Mouse (Mus musculus) MEL (cell line): ENCODE data around the gene Tmem108. TPM values are rescaled to one million over a fixed set of nuclear protein-coding genes. Genes with fewer than 3 reads are reported as not detected.

Source experiments
- DNase-seq: peaks from one replicate; pipeline ENCODE4 v3.0.0; 2011; ENCODE audit warnings: low read depth, low spot score
- H3K27ac ChIP-seq: 2 replicates; pipeline ENCODE4 v1.5.1; 2012; ENCODE audit warnings: low read depth, mild to moderate bottlenecking, control low read depth, low read length, moderate library complexity; ENCODE audit not compliant: control insufficient read depth
- H3K27me3 ChIP-seq, 2 experiments: fragments of 150-350 bp in 1 of 2; sonication (generic) in 1 of 2; 2 replicates each; pipeline ENCODE4 v1.6.1; 2012; ENCODE audit warnings: low read length in 2 of 2, mild to moderate bottlenecking in 2 of 2, improper control_type of control experiment in 1 of 2, moderate library complexity in 1 of 2; ENCODE audit not compliant: insufficient read depth in 2 of 2, control insufficient read depth in 1 of 2
- H3K36me3 ChIP-seq, 2 experiments: 2 replicates each; pipeline ENCODE4 v1.6.1; 2012 to 2014; ENCODE audit warnings: low read length in 2 of 2, improper control_type of control experiment in 1 of 2, inconsistent platforms in 1 of 2, mild to moderate bottlenecking in 1 of 2; ENCODE audit not compliant: insufficient read depth in 2 of 2, control insufficient read depth in 1 of 2
- H3K4me1 ChIP-seq, 2 experiments: fragments of 150-350 bp in 1 of 2; sonication (generic) in 1 of 2; 2 replicates each; pipeline ENCODE4 v1.6.1; 2012; ENCODE audit warnings: low read length in 2 of 2, improper control_type of control experiment in 1 of 2, mild to moderate bottlenecking in 1 of 2; ENCODE audit not compliant: insufficient read depth in 2 of 2, control insufficient read depth in 1 of 2
- H3K4me3 ChIP-seq, 2 experiments: fragments of 150-350 bp in 1 of 2; sonication (generic) in 1 of 2; 2 replicates each; pipeline ENCODE4 v1.5.1; 2012; ENCODE audit warnings: low read depth in 2 of 2, low read length in 2 of 2, mild to moderate bottlenecking in 2 of 2, moderate library complexity in 2 of 2, control low read depth in 1 of 2, improper control_type of control experiment in 1 of 2; ENCODE audit not compliant: control insufficient read depth in 1 of 2, insufficient read depth in 1 of 2
- H3K79me2 ChIP-seq: 2 replicates; pipeline ENCODE4 v1.6.1; 2012; ENCODE audit warnings: mild to moderate bottlenecking, low read length, moderate library complexity; ENCODE audit not compliant: control insufficient read depth, poor library complexity, insufficient read depth
- H3K9ac ChIP-seq: 2 replicates; pipeline ENCODE4 v1.6.1; 2012; ENCODE audit warnings: low read depth, mild to moderate bottlenecking, control low read depth, low read length, moderate library complexity; ENCODE audit not compliant: control insufficient read depth, poor library complexity, severe bottlenecking
- H3K9me3 ChIP-seq: fragments of 150-350 bp; sonication (generic); replicated peaks from 2 replicates; pipeline ENCODE4 v1.6.1; 2012; ENCODE audit warnings: mild to moderate bottlenecking, low read length, improper control_type of control experiment, moderate library complexity; ENCODE audit not compliant: insufficient read depth
- BHLHE40 ChIP-seq: IDR thresholded peaks from 2 replicates; pipeline ENCODE4 v1.6.1; 2012; ENCODE audit warnings: low read depth, mild to moderate bottlenecking, inconsistent platforms, low read length, improper control_type of control experiment, borderline replicate concordance
- CHD1 ChIP-seq: IDR thresholded peaks from 2 replicates; pipeline ENCODE4 v1.6.1; 2012; ENCODE audit warnings: low read depth, mild to moderate bottlenecking, inconsistent platforms, low read length, improper control_type of control experiment
- CTCF ChIP-seq, 3 experiments: IDR thresholded peaks in 2 of 3; conservative IDR thresholded peaks in 1 of 3; 2 replicates each; pipeline ENCODE4 v1.5.1; 2011 to 2012; ENCODE audit warnings: low read length in 3 of 3, low read depth in 2 of 3, mild to moderate bottlenecking in 2 of 3, improper control_type of control experiment in 1 of 3, inconsistent platforms in 1 of 3, mixed read lengths in 1 of 3, moderate library complexity in 1 of 3; ENCODE audit not compliant: control insufficient read depth in 1 of 3, insufficient read depth in 1 of 3, poor library complexity in 1 of 3, severe bottlenecking in 1 of 3
- E2F4 ChIP-seq: IDR thresholded peaks from 2 replicates; pipeline ENCODE4 v1.6.1; 2011; ENCODE audit warnings: low read depth, low read length, improper control_type of control experiment, borderline replicate concordance
- ELF1 ChIP-seq: IDR thresholded peaks from 2 replicates; pipeline ENCODE4 v1.6.1; 2014; ENCODE audit warnings: low read depth, mild to moderate bottlenecking, inconsistent platforms, low read length, improper control_type of control experiment, moderate library complexity
- EP300 ChIP-seq, 2 experiments: IDR thresholded peaks; 2 replicates each; pipeline ENCODE4 v1.6.1; 2011; ENCODE audit warnings: improper control_type of control experiment in 2 of 2, low read length in 2 of 2, low read depth in 1 of 2, mild to moderate bottlenecking in 1 of 2
- ETS1 ChIP-seq: IDR thresholded peaks from 2 replicates; pipeline ENCODE4 v1.6.1; 2012; ENCODE audit warnings: low read depth, mild to moderate bottlenecking, inconsistent platforms, low read length, improper control_type of control experiment, moderate library complexity
- GABPA ChIP-seq: IDR thresholded peaks from 2 replicates; pipeline ENCODE4 v1.6.1; 2012; ENCODE audit warnings: low read depth, mild to moderate bottlenecking, inconsistent platforms, low read length, improper control_type of control experiment, moderate library complexity
- GATA1 ChIP-seq: IDR thresholded peaks from 2 replicates; pipeline ENCODE4 v1.6.1; 2011; ENCODE audit warnings: low read depth, low read length, improper control_type of control experiment
- HCFC1 ChIP-seq: IDR thresholded peaks from 2 replicates; pipeline ENCODE4 v1.6.1; 2012; ENCODE audit warnings: low read depth, mild to moderate bottlenecking, inconsistent platforms, low read length, improper control_type of control experiment, moderate library complexity
- JUND ChIP-seq: IDR thresholded peaks from 2 replicates; pipeline ENCODE4 v1.6.1; 2011; ENCODE audit warnings: low read depth, mild to moderate bottlenecking, improper control_type of control experiment, low read length
- KAT2A ChIP-seq: conservative IDR thresholded peaks from 2 replicates; pipeline ENCODE4 v1.6.1; 2012; ENCODE audit warnings: low read depth, low read length, improper control_type of control experiment, inconsistent platforms
- MAFK ChIP-seq: IDR thresholded peaks from 2 replicates; pipeline ENCODE4 v1.6.1; 2011; ENCODE audit warnings: low read depth, mild to moderate bottlenecking, low read length, improper control_type of control experiment, borderline replicate concordance
- MAX ChIP-seq: IDR thresholded peaks from 2 replicates; pipeline ENCODE4 v1.6.1; 2011; ENCODE audit warnings: low read length, improper control_type of control experiment
- MAZ ChIP-seq: IDR thresholded peaks from 2 replicates; pipeline ENCODE4 v1.6.1; 2012; ENCODE audit warnings: low read depth, mild to moderate bottlenecking, inconsistent platforms, low read length, improper control_type of control experiment
- MEF2A ChIP-seq: IDR thresholded peaks from 2 replicates; pipeline ENCODE4 v1.6.1; 2014; ENCODE audit warnings: low read depth, mild to moderate bottlenecking, inconsistent platforms, low read length, improper control_type of control experiment; ENCODE audit not compliant: poor library complexity, insufficient replicate concordance, severe bottlenecking; ENCODE audit errors: extremely low read depth
- MXI1 ChIP-seq: IDR thresholded peaks from 2 replicates; pipeline ENCODE4 v1.6.1; 2011; ENCODE audit warnings: mild to moderate bottlenecking, low read depth, low read length, improper control_type of control experiment
- MYB ChIP-seq: IDR thresholded peaks from 2 replicates; pipeline ENCODE4 v1.6.1; 2011; ENCODE audit warnings: mild to moderate bottlenecking, low read depth, low read length, improper control_type of control experiment
- MYC ChIP-seq: IDR thresholded peaks from 2 replicates; pipeline ENCODE4 v1.6.1; 2011; ENCODE audit warnings: low read depth, mild to moderate bottlenecking, low read length, improper control_type of control experiment, moderate library complexity
- POLR2AphosphoS5 ChIP-seq: IDR thresholded peaks from 2 replicates; pipeline ENCODE4 v1.6.1; 2012; ENCODE audit warnings: low read depth, borderline replicate concordance, mild to moderate bottlenecking, inconsistent platforms, low read length, moderate library complexity, mixed read lengths
- RAD21 ChIP-seq: IDR thresholded peaks from 2 replicates; pipeline ENCODE4 v1.6.1; 2011; ENCODE audit warnings: mild to moderate bottlenecking, low read depth, low read length, improper control_type of control experiment
- SIN3A ChIP-seq: IDR thresholded peaks from 2 replicates; pipeline ENCODE4 v1.6.1; 2012; ENCODE audit warnings: low read length, improper control_type of control experiment, inconsistent platforms
- SMC3 ChIP-seq: IDR thresholded peaks from 2 replicates; pipeline ENCODE4 v1.6.1; 2011; ENCODE audit warnings: low read depth, low read length, improper control_type of control experiment
- TCF12 ChIP-seq: IDR thresholded peaks from 2 replicates; pipeline ENCODE4 v1.6.1; 2014; ENCODE audit warnings: low read depth, mild to moderate bottlenecking, inconsistent platforms, low read length, improper control_type of control experiment, moderate library complexity
- UBTF ChIP-seq: IDR thresholded peaks from 2 replicates; pipeline ENCODE4 v1.6.1; 2012; ENCODE audit warnings: low read depth, mild to moderate bottlenecking, inconsistent platforms, low read length, improper control_type of control experiment, moderate library complexity, borderline replicate concordance; ENCODE audit not compliant: insufficient read depth
- ZC3H11A ChIP-seq: IDR thresholded peaks from 2 replicates; pipeline ENCODE4 v1.6.1; 2012; ENCODE audit warnings: low read depth, mild to moderate bottlenecking, inconsistent platforms, low read length, improper control_type of control experiment
- ZMIZ1 ChIP-seq: IDR thresholded peaks from 2 replicates; pipeline ENCODE4 v1.6.1; 2012; ENCODE audit warnings: low read depth, mild to moderate bottlenecking, inconsistent platforms, low read length, improper control_type of control experiment, moderate library complexity
- polyA plus RNA-seq, 2 experiments: library from polyadenylated mRNA; stranded (reverse) in 1 of 2; unstranded in 1 of 2; fragments of >175 nt in 1 of 2; fragments of >200 nt in 1 of 2; gene quantifications; 2 replicates each; pipeline versions ENCODE4 v1.2.1 to v1.2.4; 2012; ENCODE audit warnings: low replicate concordance in 2 of 2, low read depth in 1 of 2; ENCODE audit not compliant: insufficient read length in 2 of 2, insufficient read depth in 1 of 2, missing spikeins in 1 of 2
- total RNA-seq: library from RNA; depleted of rRNA; stranded (reverse); fragments of 300-350 nt; gene quantifications from 2 replicates; pipeline ENCODE4 v1.2.3, GENCODE M21; 2012

Gene Tmem108
- total and polyA plus RNA-seq, 3 experiments: not detected

DNA sequence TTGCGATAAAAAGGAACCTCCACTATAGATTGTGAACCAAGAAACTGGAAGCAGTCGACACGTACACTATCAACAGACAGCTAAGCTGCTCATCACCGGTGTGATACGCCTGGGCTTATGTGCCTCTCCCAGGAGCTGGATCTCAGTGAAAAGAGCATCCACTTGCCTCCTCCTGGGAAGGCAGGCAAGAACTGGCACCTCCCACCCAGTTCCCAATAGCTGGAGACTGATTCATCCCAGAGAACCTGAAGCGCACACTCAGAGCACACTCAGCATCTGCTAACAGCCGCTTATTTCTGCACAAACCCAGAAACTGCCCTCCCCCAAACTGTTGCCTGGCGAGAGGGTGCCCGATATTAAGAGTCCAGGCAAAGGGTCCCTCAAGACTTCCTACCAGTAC lies 69.8 kb downstream of the Tmem108 start:
- Histone ChIP-seq H3K27me3 (no peaks in the 10 kb centered on the region), H3K36me3 (no peaks in the 10 kb centered on the region), H3K79me2 (no peaks in the 10 kb centered on the region), H3K9me3 (no peaks in the 10 kb centered on the region), H3K9ac (no peak overlapping the region), H3K4me3 (no peak overlapping the region)
- DNase-seq: no peak
- no peak for TF ChIP-seq KAT2A
- TF ChIP-seq ETS1: no peak
- no peak for TF ChIP-seq SMC3
- TF ChIP-seq EP300 (IDR thresholded peaks at IDR 0.05; ENCODE audit: low read depth in 1 of 2, low read length in 2 of 2): no peak
- no peak for TF ChIP-seq RAD21
- TF ChIP-seq TCF12: no peak
- TF ChIP-seq ZC3H11A: no peak
- no peak for TF ChIP-seq GABPA
- TF ChIP-seq MYC: no peak
- no peak for TF ChIP-seq JUND
- TF ChIP-seq MAFK: no peak
- no peak for TF ChIP-seq SIN3A
- no peak for TF ChIP-seq MYB
- TF ChIP-seq POLR2AphosphoS5: no peak
- no peak for TF ChIP-seq E2F4
- TF ChIP-seq ELF1: no peak
- TF ChIP-seq HCFC1: no peak
- TF ChIP-seq CHD1: no peak
- TF ChIP-seq, all 39 proteins: peak for 0
- Histone ChIP-seq H3K4me1 (no peaks in the 10 kb centered on the region), H3K27ac (no peak overlapping the region)

DNA sequence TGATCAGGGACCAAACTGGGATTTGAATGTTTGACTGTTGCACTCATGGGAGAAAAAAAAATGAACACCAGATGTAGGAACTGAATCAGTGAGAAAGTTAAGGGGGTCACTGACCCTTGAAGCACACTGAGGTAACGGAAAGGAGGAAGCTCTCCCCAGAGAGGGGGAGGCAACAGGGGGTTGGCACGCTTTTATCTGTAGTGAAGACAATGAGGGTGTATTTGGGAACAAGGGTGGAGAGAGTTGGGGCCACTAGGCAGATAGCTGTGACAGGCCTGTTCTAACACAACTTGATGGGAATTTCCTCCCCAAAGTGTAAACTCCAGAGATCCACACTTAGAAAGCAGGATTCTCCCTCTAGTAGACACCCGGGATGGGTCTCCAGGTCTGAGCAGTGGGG lies 71.2 kb downstream of the Tmem108 start:
- no peaks in the 10 kb centered on the region for H3K9me3 ChIP-seq
- H3K9ac ChIP-seq: no peak overlapping the region
- no peaks in the 10 kb centered on the region for H3K27me3 ChIP-seq
- no peaks in the 10 kb centered on the region for H3K4me1 ChIP-seq
- H3K4me3 ChIP-seq: no peak overlapping the region
- TF ChIP-seq MAX (no peak), CTCF (IDR thresholded peaks at IDR 0.05 in 2 of 3, conservative IDR thresholded peaks at IDR 0.05 in 1 of 3; ENCODE audit: control insufficient read depth in 1 of 3, insufficient read depth in 1 of 3, low read depth in 2 of 3, low read length in 3 of 3, poor library complexity in 1 of 3, severe bottlenecking in 1 of 3) (no peak), MXI1 (no peak), BHLHE40 (no peak), UBTF (no peak), ZMIZ1 (no peak), TCF12 (no peak), MAZ (no peak), MYC (no peak), RAD21 (no peak), HCFC1 (no peak), ELF1 (no peak), GATA1 (no peak), MEF2A (no peak)
- H3K36me3 ChIP-seq: no peaks in the 10 kb centered on the region
- DNase-seq: no peak
- no peaks in the 10 kb centered on the region for H3K79me2 ChIP-seq
- H3K27ac ChIP-seq: no peak overlapping the region
